Mouse (Mus musculus): ENCODE measurements at regions not wholly inside any gene's neighbourhood (a gene's known extent, or its start where the extent isn't known, plus 50 kb on each side); places are given as distances from the start of the nearest gene placed in this dataset.
A peak's percentile ranks its signal among the peaks of the same experiment; 100 is the strongest.

- no peak for DNase-seq
These were observed 213.4 kb downstream of the Gadd45g start for GRCm38 (mm10) chr13:52059756-52060417.

DNA sequence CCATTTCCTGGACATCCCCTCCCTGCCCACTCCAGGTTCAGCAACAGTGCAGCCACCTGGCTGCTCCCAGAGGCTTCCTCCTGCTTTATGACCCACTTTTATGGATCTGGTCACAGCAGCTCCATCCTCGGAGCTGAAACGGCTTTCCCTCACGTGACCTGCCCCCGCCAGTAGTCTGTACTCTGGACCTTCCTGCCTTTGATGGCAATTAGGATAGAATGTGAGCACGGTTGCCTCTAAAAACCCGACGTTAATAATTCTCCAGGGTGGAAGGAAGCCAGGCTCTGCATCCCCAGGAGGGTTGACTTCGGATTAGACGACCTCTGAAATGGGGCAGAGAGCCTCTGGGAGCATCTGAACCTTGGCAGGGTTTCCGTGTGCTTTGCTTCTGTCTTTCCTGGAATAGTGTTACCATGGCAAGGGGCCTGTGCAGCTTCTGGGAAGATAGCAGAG, 214.0 kb downstream of the Gadd45g start:
- no peak for DNase-seq

- no peak for DNase-seq
These were observed 215.0 kb downstream of the Gadd45g start for GRCm38 (mm10) chr13:52061454-52061853.

DNA sequence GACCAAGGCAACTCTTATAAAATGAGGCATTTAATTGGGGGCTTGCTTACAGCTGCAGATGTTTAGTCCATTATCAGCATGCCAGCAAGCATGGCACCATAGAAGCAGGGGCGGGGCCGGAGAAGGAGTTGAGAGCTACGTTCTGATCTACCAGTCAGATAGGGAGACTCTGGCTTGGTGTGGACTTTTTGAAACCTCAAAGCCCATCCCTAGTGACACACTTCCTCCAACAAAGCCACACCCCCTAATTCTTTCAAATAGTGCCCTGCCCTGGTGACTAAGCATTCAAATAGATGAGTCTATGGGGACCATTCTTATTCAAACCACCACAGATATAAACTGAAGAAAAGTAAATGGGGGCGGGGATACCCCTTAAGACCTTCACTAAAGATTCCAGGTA, 215.4 kb downstream of the Gadd45g start:
- no peak for DNase-seq

GRCm38 (mm10) chr13:52062576-52062975, 216.1 kb downstream of the Gadd45g start:
- DNase-seq, result no peak

- no peak for DNase-seq
These were observed 218.8 kb downstream of the Gadd45g start for GRCm38 (mm10) chr13:52065274-52065673.

- DNase-seq, result no peak
These were observed 219.2 kb downstream of the Gadd45g start for GRCm38 (mm10) chr13:52065720-52066119.

DNA sequence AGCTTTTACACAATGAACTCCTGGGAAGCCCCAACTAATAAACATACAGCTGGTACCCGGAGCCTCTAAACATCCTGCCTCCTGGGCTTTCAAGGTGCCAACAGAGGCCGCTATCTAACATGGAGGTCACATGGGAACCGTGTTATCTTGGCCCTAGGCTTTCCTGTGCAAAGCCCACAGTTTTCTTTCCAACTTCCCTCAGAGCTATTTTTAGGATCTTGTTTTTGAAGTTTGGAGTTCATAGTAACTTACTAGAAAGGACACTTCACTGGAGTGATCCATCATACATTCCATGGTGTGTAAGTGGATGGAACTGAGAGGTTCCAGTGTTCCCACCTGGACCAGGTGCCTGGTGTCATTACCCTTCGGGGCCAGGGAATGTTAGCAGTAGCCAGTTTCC, 220.6 kb downstream of the Gadd45g start:
- no peak for DNase-seq

GRCm38 (mm10) chr13:52068886-52069439, 222.5 kb downstream of the Gadd45g start:
- no peak for DNase-seq

- DNase-seq, result no peak
These were observed 223.2 kb downstream of the Gadd45g start for GRCm38 (mm10) chr13:52069714-52070113.

DNA sequence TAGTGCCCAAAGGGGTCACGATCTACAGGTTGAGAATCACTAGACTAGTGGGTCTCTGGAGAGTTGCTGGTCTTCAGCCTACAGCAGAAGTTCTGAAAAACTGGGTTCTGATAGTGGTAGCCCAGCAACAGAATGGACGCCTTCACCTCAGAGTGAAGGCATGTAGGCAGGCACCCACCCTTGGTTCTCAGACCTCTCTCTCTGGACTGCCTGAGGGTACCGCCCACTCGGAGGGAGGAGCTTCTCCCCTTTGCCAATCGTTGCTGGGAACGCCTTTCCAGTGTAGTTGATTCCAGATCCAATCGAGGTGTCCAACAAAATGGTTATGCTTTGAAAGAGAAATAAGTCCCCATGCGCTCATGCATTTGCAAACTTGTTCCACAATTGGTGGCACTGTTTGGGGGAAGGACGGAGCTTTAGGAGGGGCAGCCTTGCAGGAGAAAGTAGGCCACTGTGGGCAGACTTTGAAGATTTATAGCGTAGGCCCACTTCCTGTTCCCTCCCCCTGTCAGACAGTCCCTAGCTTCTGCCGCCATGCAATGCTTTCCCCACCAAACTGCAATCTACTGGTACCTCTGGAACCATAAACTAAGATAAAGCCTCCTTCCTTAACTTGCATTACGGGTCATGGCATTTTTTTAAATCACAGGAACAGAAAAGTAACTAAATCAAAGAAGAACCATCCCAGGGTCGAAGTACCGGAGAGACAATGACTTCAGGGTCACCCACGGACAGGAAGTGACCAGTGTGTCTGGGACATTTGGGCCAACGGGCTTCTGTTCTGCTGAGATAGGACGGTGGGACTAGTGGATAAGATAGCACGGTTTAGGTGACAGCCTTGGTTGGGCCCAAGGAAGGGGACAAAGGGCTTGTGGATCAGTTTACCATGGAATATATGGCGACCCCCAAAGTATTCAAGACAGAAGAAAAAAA, 224.5 kb downstream of the Gadd45g start:
- no peak for DNase-seq

DNA sequence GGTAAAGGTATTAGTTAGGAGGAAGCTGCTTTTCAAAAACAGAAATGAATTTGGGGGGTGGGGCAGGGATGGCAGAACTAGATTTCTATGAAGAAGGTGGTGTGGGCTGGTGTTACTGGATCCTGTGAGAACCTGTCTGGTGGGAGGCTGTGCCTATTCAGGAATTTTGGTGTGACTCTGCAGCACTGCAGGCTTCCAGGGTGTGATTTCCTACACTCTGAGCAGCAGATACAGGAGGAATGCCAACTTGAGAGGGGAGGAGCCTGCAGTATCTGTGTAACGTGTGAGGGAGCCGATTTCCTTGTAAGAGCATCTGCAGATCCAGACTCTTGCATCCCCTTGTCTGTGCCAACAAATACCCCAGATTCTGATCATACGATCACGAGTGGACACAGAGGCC, 231.1 kb downstream of the Gadd45g start:
- DNase-seq, result peak; percentile 75

DNA sequence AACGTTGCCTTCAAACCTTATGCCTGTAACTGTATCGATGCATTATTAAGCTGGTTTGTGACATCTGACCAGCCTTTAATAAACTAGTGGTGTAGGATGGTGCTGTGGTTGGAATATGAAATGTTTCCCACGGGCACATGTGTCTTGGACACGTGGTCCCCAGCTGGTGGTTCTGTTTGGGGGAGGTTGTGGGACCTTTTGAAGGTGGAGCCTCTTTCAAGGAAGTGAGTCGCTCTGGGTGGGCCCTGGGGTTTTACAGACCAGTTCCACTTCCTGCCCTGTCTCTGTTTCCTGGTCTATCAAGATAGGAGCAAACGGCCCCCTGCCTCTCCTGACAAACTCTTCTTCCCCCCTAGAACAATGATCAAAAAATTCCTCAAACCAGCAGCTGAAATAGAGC, 232.1 kb downstream of the Gadd45g start:
- no peak for DNase-seq

DNA sequence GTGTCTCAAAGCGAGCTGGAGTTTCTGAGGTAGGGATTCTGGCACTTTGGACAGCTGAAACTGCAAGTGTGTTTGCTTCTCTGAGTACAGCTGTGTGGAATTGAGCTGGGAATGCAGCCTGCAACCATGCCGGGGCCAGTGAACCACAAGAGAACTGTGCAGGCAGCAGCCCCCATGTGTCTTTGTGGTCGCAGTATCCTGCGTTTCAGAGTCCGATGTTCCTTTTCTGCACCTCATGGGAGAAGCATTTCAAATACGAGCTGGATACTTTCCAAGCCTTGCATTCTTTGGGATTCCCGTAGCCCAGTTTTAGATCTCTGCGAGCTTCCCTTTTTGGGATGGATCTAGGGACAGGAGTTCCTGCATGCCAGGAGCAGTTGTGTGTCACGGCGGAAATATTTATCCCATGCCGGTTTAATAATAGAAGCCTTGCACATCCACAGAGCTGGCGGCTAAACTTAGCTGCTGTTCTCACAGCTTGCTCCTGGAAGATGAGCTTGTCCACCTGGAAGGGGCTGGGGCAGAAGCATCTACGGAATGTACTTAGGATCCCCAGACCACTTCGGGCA, 233.3 kb downstream of the Gadd45g start:
- peak; percentile 15 for DNase-seq

DNA sequence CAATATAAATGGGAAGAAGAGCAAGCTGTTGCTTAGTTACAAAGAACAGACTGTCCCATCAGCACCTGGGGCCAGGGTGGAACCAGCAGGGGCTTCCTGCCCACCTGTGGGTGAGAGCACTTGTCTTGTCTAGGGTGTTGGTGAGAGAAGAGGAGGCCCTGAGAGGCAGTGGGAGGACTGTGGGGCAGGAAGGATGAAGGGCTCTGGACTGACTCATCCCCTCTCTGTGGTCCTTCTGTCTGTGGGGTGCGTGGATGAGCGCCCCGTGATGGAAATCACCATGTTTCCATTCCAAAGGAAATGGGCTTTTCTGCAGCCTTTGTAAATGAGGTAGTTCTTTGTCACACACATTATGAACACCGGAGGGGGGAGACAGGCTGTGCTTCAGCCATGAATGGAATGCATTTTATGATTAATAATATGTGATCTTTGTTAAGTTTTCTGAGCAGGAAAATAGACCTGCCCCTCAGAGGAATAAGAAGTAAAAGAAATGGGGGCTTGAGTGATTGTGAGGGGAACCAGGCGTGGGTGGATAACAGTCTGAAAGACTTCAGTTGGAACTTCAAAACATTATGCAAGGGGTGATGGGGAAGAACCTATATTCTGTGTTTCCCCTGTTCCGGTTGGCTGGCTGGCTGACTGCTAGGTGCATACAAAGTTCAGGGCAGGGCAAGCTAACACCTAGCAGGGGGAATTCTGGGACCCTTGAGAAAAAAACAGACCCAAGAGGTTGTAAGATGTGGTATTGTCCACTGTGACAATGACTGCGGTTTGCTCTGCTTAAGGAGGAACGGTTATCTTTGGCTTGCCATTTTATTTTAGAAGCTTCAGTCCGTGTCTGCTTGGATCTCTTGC, 237.3 kb downstream of the Gadd45g start:
- DNase-seq, result no peak

- DNase-seq, result no peak
These were observed 238.6 kb downstream of the Gadd45g start for GRCm38 (mm10) chr13:52085110-52085509.

- DNase-seq, result no peak
These were observed 241.8 kb downstream of the Gadd45g start for GRCm38 (mm10) chr13:52088319-52088718.

DNA sequence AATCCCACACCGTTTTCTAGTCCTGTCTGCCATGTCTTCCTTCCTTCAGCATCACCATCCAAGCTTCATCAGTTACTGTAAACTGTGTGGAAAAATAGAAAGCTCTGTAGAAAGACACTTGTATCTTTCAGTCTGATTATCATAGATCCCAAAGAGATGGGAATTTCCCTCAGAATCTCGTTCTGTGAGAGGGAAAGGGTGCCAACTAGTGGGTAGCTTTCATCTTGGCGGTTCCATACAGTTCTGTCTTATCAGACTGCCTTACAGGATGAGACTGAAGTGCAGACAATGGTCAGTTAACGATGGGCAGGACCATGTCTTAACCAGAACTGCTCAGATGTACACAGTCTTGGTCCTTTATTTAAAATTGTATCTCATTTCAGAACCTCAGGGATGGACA, 243.9 kb downstream of the Gadd45g start:
- no peak for DNase-seq

DNA sequence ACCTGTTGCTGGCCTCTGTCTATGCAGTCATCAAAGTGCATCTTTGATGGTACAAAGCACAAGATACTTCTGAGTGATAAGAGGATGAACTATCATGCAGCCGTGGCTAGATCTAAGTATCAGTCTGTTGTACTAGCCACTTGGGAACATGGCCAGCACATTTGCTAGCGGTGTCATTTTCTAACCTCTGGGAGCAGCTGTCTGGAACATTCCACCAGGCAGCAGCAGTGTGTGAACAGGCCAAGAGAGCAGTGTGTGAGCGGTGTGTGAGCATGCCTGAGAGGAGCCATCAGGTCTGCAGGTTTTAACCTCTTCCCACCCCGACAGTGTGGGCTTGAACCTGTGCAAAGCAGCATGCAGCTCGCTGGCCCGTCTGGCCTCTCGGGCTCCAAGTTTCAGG, 248.3 kb downstream of the Gadd45g start:
- DNase-seq, result no peak

GRCm38 (mm10) chr13:52096506-52096905, 250.0 kb downstream of the Gadd45g start:
- no peak for DNase-seq

GRCm38 (mm10) chr13:52105989-52106642, 259.6 kb downstream of the Gadd45g start:
- no peak for DNase-seq

Data from right cerebral cortex, adult 18-20 months (tissue).